Mouse (Mus musculus) liver, embryonic 15.5 days (tissue): ENCODE data around the gene Ntng2. TPM values are rescaled to one million over a fixed set of nuclear protein-coding genes. Genes with fewer than 3 reads are reported as not detected.

Experiments used
- ATAC-seq: fragments of 200-750 bp; cut with Nextera tagmentation; 2 replicates; pipeline ENCODE4 v1.8.0; 2017; ENCODE audit warnings: moderate number of reproducible peaks, mild to moderate bottlenecking, moderate library complexity; ENCODE audit not compliant: insufficient read depth
- H3K27ac ChIP-seq: fragments of 300-500 bp; sonication (generic); replicated peaks from 2 replicates; pipeline ENCODE4 v1.5.1; 2015; ENCODE audit warnings: mild to moderate bottlenecking, inconsistent platforms
- H3K27me3 ChIP-seq: fragments of 300-500 bp; sonication (generic); 2 replicates; pipeline ENCODE4 v1.6.1; 2015; ENCODE audit warnings: mild to moderate bottlenecking, inconsistent platforms
- H3K36me3 ChIP-seq: fragments of 300-500 bp; sonication (generic); replicated peaks from 2 replicates; pipeline ENCODE4 v1.6.1; 2015; ENCODE audit warnings: moderate library complexity, mild to moderate bottlenecking, inconsistent platforms
- H3K4me1 ChIP-seq: fragments of 300-500 bp; sonication (generic); replicated peaks from 2 replicates; pipeline ENCODE4 v1.6.1; 2015; ENCODE audit warnings: inconsistent platforms
- H3K4me2 ChIP-seq: fragments of 300-500 bp; sonication (generic); 2 replicates; pipeline ENCODE4 v1.6.1; 2015; ENCODE audit warnings: moderate library complexity, mild to moderate bottlenecking, inconsistent platforms
- H3K4me3 ChIP-seq: fragments of 300-500 bp; sonication (generic); replicated peaks from 2 replicates; pipeline ENCODE4 v1.5.1; 2015; ENCODE audit warnings: mild to moderate bottlenecking, inconsistent platforms
- H3K9ac ChIP-seq: fragments of 300-500 bp; sonication (generic); 2 replicates; pipeline ENCODE4 v1.6.1; 2015; ENCODE audit warnings: moderate library complexity, mild to moderate bottlenecking, inconsistent platforms
- H3K9me3 ChIP-seq: fragments of 300-500 bp; sonication (generic); replicated peaks from 2 replicates; pipeline ENCODE4 v1.6.1; 2016; ENCODE audit warnings: inconsistent platforms
- WGBS: fragments of 180-500 bp; shearing (Covaris S2); methylation state at CpG from one replicate; pipeline ENCODE4 v1.1.7; 2015; ENCODE audit warnings: mixed read lengths; ENCODE audit not compliant: insufficient replicate concordance; 5-methylcytosine and 5-hydroxymethylcytosine counted together
- polyA plus RNA-seq: library from polyadenylated mRNA; unstranded; fragments of >200 nt; fragmentation: Nextera tagmentation; extraction: Ambion mirVana; gene quantifications from 2 replicates; pipeline ENCODE4 v1.2.1, GENCODE M21; 2015

Gene Ntng2
- polyA plus RNA-seq, 1 experiment from 2014 or later = 0.28 TPM

GRCm38 (mm10) chr2:29201223-29201955, 51.4 kb downstream of the Ntng2 start:
- H3K4me1 ChIP-seq = no peaks in the 10 kb centered on the region
- no peak overlapping the region for H3K27ac ChIP-seq
- H3K9ac ChIP-seq = no peak overlapping the region
- H3K36me3 ChIP-seq = no peaks in the 10 kb centered on the region
- H3K4me2 ChIP-seq = no peak overlapping the region
- H3K27me3 ChIP-seq = peaks cover 17% of the 10 kb centered on the region
- H3K9me3 ChIP-seq = no peaks in the 10 kb centered on the region
- no peak overlapping the region for H3K4me3 ChIP-seq
- no peak for ATAC-seq
- WGBS = 55% methylated on average over 11 of the region's 11 CpGs

- ATAC-seq = no peak
- H3K9me3 ChIP-seq = no peaks in the 10 kb centered on the region
- no peak overlapping the region for H3K4me3 ChIP-seq
- peaks cover 4% of the 10 kb centered on the region for H3K4me1 ChIP-seq
- H3K27ac ChIP-seq = no peak overlapping the region
- H3K9ac ChIP-seq = no peak overlapping the region
- H3K36me3 ChIP-seq = no peaks in the 10 kb centered on the region
- WGBS = 0% methylated on average over 3 of the region's 3 CpGs
- no peak overlapping the region for H3K4me2 ChIP-seq
- H3K27me3 ChIP-seq = peaks cover 32% of the 10 kb centered on the region
These were observed 52.9 kb downstream of the Ntng2 start for GRCm38 (mm10) chr2:29199909-29200308.

- no peak overlapping the region for H3K4me3 ChIP-seq
- no peaks in the 10 kb centered on the region for H3K36me3 ChIP-seq
- no peak overlapping the region for H3K9ac ChIP-seq
- no peaks in the 10 kb centered on the region for H3K9me3 ChIP-seq
- H3K27me3 ChIP-seq = peaks cover 45% of the 10 kb centered on the region
- H3K4me1 ChIP-seq = peaks cover 11% of the 10 kb centered on the region
- H3K27ac ChIP-seq = no peak overlapping the region
- no peak overlapping the region for H3K4me2 ChIP-seq
- no peak for ATAC-seq
- 59% methylated on average over 5 of the region's 5 CpGs for WGBS
These were observed 54.4 kb downstream of the Ntng2 start for GRCm38 (mm10) chr2:29198446-29198845.

GRCm38 (mm10) chr2:29196844-29197243, 56.0 kb downstream of the Ntng2 start:
- 49% methylated on average over 12 of the region's 12 CpGs for WGBS
- ATAC-seq = no peak
- H3K4me2 ChIP-seq = no peak overlapping the region
- H3K9me3 ChIP-seq = no peaks in the 10 kb centered on the region
- no peak overlapping the region for H3K27ac ChIP-seq
- H3K4me3 ChIP-seq = no peak overlapping the region
- H3K27me3 ChIP-seq = peaks cover 59% of the 10 kb centered on the region
- no peaks in the 10 kb centered on the region for H3K36me3 ChIP-seq
- H3K9ac ChIP-seq = no peak overlapping the region
- peaks cover 11% of the 10 kb centered on the region for H3K4me1 ChIP-seq

- WGBS = 2% methylated on average over 61 of the region's 61 CpGs
- Histone ChIP-seq H3K4me3 (peak overlapping the region; percentile 48), H3K9ac (peak overlapping the region; percentile 27; the same call in 1 of the 2 replicates), H3K36me3 (no peaks in the 10 kb centered on the region), H3K4me1 (peaks cover 11% of the 10 kb centered on the region), H3K27ac (no peak overlapping the region), H3K27me3 (peaks cover 63% of the 10 kb centered on the region), H3K4me2 (peak overlapping the region; percentile 83), H3K9me3 (no peaks in the 10 kb centered on the region)
- ATAC-seq = no peak
These were observed 58.0 kb downstream of the Ntng2 start for GRCm38 (mm10) chr2:29194547-29195463.

- H3K27ac ChIP-seq = no peak overlapping the region
- H3K27me3 ChIP-seq = peaks cover 62% of the 10 kb centered on the region
- H3K9ac ChIP-seq = no peak overlapping the region
- 24% methylated on average over 16 of the region's 16 CpGs for WGBS
- H3K4me2 ChIP-seq = peak overlapping the region; percentile 83
- ATAC-seq = no peak
- no peaks in the 10 kb centered on the region for H3K36me3 ChIP-seq
- no peaks in the 10 kb centered on the region for H3K9me3 ChIP-seq
- H3K4me1 ChIP-seq = peaks cover 11% of the 10 kb centered on the region
- H3K4me3 ChIP-seq = peak overlapping the region; percentile 48
These were observed 58.8 kb downstream of the Ntng2 start for GRCm38 (mm10) chr2:29193819-29194546.

- Histone ChIP-seq H3K27me3 (peaks cover 58% of the 10 kb centered on the region), H3K36me3 (no peaks in the 10 kb centered on the region), H3K9ac (no peak overlapping the region), H3K4me3 (no peak overlapping the region), H3K4me1 (peaks cover 11% of the 10 kb centered on the region), H3K4me2 (no peak overlapping the region), H3K27ac (no peak overlapping the region), H3K9me3 (no peaks in the 10 kb centered on the region)
- no peak for ATAC-seq
- 71% methylated on average over 8 of the region's 8 CpGs for WGBS
These were observed 60.1 kb downstream of the Ntng2 start for GRCm38 (mm10) chr2:29192629-29193278.

GRCm38 (mm10) chr2:29191216-29192215, 61.3 kb downstream of the Ntng2 start:
- Histone ChIP-seq H3K9ac (no peak overlapping the region), H3K36me3 (no peaks in the 10 kb centered on the region), H3K9me3 (no peaks in the 10 kb centered on the region), H3K27me3 (peaks cover 47% of the 10 kb centered on the region), H3K27ac (no peak overlapping the region), H3K4me2 (no peak overlapping the region), H3K4me1 (peaks cover 11% of the 10 kb centered on the region), H3K4me3 (no peak overlapping the region)
- ATAC-seq = no peak
- 54% methylated on average over 10 of the region's 10 CpGs for WGBS

- no peak overlapping the region for H3K27ac ChIP-seq
These were observed 62.4 kb downstream of the Ntng2 start for GRCm38 (mm10) chr2:29190392-29190791.

GRCm38 (mm10) chr2:29186209-29186608, 66.6 kb downstream of the Ntng2 start:
- Histone ChIP-seq H3K9me3 (no peaks in the 10 kb centered on the region), H3K4me3 (no peak overlapping the region), H3K4me1 (no peaks in the 10 kb centered on the region), H3K27ac (no peak overlapping the region), H3K4me2 (no peak overlapping the region), H3K36me3 (no peaks in the 10 kb centered on the region; the same call in 1 of the 2 replicates), H3K27me3 (peaks cover 3% of the 10 kb centered on the region; the same call in 1 of the 2 replicates), H3K9ac (no peak overlapping the region)
- 66% methylated on average over 6 of the region's 6 CpGs for WGBS
- no peak for ATAC-seq

More at GRCm38 (mm10) chr2:29190392-29190791, 62.4 kb downstream of the Ntng2 start:
- no peak for ATAC-seq
- no peaks in the 10 kb centered on the region for H3K36me3 ChIP-seq
- no peaks in the 10 kb centered on the region for H3K9me3 ChIP-seq
- 62% methylated on average over 7 of the region's 7 CpGs for WGBS
- H3K4me3 ChIP-seq = no peak overlapping the region
- peaks cover 36% of the 10 kb centered on the region for H3K27me3 ChIP-seq
- H3K9ac ChIP-seq = no peak overlapping the region
- H3K4me2 ChIP-seq = no peak overlapping the region
- H3K4me1 ChIP-seq = peaks cover 11% of the 10 kb centered on the region
